Mouse (Mus musculus): ENCODE results near the gene Ankrd54.

DNA sequence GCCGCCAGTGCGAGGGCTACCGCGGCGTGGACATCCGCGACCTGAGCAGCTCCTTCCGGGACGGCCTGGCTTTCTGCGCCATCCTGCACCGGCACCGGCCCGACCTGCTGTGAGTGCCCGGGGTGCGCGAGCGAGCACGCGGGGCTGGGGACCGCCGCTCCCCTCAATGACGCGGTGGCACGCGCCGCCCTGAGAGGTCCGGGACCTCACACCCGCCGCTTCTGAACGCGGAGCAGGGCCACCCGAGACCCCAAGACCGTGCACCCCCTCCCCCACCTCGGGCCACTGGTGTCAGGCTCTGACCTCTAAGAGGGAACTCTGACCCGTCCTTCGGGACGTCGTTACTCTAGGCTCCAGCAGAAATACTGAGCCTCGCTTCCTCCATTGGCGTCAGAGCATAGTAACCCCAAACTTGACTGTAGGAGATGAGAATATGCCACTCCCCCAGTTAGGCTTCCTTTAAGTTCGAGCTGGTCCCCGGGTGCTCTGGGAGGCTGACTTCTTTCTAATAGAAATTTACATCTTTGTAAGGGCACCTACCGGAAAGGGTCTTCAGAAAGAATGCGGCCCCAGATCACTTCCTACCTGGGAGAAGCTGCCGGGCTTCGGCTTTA is 46.7 kb upstream of the Ankrd54 start:
- TF ChIP-seq CTCF (IDR thresholded peaks at IDR 0.05; ENCODE audit: low read depth) (no peak), EP300 (IDR thresholded peaks at IDR 0.05; ENCODE audit: low read depth) (no peak)

Measured in heart, postnatal 0 days (tissue).